Mouse (Mus musculus) gastrocnemius, postnatal 14 days (tissue): ENCODE data around the gene Tmem156. TPM values are rescaled to one million over a fixed set of nuclear protein-coding genes. Genes with fewer than 3 reads are reported as not detected.
A peak's percentile ranks its signal among the peaks of the same experiment; 100 is the strongest.
"Not testable (repeated sequence)": the region's sequence is repeated elsewhere in the genome, so short reads cannot be mapped to it uniquely, and the experiment has no call there.

ENCODE experiments used
- DNase-seq: peaks from one replicate; pipeline ENCODE4 v3.0.0; 2021; ENCODE audit warnings: mixed read lengths
- intact Hi-C: fragments of 180-260 bp; cut with DNase I; formaldehyde crosslinking; loops from one replicate; pipeline ENCODE4 v1.15.1; 2025; ENCODE audit warnings: low total_unique reads
- long read RNA-seq, 2 experiments: library from polyadenylated mRNA; stranded (forward); transcript quantifications; one replicate each; pipeline ENCODE4 v2.0.0; 2021
- total RNA-seq, 2 experiments: library from RNA; stranded (reverse); gene quantifications; 2 replicates each; pipeline ENCODE4 v1.2.3; 2021

The Tmem156 gene
- not detected for total RNA-seq
- long read RNA-seq, experiment 1, partial matches to known transcripts, result 0 of 1 reads
- long read RNA-seq, experiment 1, other reads (novel, unspliced or antisense), result 1 of 1 reads
- long read RNA-seq, experiment 2, result 0 reads

DNA sequence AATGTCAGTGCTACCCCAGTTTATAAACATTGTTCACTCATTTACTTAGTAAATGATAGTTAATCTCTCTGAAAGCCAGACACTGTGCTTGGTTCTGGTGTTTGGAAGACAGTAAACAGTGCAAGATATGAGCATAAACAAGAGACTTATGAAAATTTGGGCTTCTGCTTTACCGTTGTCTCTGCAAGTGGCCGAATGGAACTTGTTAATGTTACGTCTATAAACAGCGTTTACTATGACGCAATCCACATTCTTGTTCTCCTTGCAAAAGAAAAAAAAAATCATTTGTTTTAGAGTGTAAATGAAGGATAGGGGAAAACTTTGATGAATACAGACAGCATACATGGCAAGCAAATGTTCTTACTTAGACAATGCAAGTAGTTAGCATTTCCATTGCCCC, at the start of gene Tmem156:
Tmem156 (minus strand) TSS at position 212 of the 400 bp plus-strand sequence.
- DNase-seq, result no peak
- intact Hi-C loops, result no loop called here

DNA sequence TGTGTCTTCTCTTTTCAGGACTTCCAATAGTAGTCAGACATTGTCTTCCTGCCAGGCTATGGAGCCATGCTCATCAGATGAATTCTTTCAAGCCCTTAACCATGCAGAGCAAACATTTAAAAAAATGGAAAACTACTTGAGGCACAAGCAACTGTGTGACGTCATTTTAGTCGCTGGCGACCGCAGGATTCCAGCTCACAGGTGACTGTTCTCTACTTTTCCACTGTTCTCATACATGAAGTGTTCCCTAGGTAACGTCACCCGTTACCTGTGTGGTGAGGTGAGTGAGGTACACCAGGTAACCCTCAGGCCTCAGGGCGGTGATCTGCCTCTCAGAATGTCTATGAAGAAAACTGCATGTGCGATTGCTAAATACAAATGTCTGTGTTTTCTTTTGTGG, 49.3 kb upstream of the Tmem156 start:
- intact Hi-C loops, result no loop called here
- no peak for DNase-seq

DNA sequence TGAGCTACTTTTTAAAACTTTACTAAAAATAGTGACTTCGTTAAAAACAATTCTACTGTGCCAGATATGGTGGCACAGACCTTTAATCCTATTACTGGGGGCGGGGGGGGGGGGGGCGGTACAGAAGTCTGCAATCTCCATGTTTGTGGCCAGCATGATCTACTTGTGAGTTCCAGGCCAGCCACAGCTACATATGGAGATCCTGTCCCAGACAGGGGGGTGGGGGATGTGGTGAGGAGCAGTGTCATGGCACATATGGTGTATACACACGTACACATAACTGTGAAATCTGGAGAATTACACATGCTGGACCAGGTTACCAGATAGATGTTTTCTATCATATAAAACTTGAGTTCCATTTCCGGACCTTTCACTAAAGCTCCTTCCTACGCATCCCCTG, 45.1 kb upstream of the Tmem156 start:
- intact Hi-C loops, result no loop called here
- DNase-seq, result no peak

DNA sequence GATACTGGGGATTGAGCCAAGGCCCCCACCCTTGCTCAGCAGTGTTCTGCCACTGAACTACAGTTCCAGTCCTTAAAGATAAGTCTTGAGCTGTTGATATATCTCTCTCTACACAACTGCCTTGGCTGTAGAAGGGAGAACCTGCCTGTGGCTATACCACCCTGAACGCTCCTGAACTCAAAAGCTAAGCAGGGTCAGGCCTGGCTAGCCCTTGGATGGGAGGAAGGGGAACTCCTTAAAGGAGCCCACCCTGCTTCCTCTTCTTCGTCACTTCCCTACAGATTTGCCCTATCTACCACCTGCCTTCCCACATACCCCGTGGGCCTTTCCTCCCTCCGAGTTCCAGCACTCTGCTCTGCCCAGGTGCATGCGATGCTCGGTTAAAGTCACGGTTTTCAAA, 44.2 kb upstream of the Tmem156 start:
- DNase-seq, result no peak
- intact Hi-C loops, result no loop called here

DNA sequence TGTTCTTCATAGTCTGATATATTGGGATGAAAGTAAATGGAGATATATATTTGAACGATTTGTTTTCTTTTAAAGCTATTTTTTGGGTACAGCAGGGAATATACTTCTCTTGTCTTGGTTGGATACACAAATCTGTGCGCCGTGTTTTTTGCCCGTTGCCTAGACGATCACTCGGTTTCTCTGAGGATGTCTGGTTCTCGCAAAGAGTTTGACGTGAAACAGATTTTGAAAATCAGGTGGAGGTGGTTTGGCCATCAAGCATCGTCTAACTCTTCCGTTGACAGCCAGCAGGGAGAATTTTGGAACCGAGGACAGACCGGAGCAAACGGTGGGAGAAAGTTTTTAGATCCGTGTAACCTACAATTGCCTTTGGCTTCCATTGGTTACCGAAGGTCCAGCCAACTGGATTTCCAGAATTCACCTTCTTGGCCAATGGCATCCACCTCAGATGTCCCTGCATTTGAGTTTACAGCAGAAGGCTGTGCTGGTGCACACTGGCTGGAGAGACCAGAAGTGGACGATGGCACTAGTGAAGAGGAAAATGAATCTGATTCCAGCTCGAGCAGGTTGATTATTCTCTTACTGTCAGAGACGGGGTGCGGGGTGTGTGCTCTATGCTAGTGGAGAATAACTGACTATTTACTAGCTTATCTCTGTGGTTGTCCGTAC, 39.4 kb upstream of the Tmem156 start:
- intact Hi-C loops, result no loop called here
- no peak for DNase-seq

DNA sequence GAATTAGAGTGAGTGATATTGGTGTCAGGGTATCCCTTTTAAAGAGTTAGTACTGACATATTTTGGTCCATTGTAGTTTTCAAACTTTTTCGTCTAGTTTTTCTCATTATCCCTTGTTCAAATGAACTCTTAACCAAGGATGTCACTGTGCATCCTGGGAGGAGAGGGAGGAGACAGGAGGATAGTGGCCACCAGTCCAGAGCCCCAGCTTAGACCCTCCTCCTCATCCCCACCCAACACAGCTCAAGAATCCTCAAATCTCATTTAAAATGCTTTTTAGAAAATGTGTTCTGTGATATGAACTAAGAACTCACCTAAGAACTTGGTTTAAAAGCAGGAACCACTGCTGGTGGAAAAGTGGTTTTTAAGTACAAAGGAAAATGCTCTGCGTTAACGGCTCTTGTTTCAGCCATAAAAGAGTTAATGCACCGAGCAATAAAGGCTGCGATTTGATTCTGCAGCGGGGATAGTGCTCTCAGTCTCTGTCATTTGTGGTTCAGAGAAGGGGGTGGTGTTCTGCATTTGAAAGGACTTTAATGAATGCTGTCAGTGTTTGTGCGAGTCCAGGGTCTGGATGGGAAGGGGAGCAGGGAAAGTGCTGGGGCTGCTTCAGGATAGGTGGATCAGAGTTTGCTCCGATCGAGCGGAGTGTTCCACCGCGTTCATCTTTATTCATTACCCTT, 38.7 kb upstream of the Tmem156 start:
- intact Hi-C loops, result no loop called here
- DNase-seq, result no peak

DNA sequence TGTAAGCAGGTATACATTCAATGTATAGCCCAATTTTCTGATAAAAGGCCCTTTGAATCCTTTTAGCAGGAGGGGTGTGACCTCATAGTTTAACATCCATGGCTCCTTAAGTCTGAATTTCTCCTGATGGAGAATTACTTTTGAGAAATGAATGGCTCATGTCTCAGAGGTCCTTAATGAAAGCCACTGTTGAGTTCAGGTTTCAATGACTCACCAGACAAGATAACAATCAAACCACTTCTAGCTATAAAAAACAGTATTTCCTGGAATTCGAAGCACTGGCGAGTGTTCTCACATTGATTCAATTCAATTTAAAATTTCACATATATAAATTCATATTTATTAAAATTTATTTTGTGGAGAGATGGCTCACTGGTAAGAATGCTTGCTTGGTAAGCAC, 36.5 kb upstream of the Tmem156 start:
- no peak for DNase-seq
- intact Hi-C loops, result no loop called here

DNA sequence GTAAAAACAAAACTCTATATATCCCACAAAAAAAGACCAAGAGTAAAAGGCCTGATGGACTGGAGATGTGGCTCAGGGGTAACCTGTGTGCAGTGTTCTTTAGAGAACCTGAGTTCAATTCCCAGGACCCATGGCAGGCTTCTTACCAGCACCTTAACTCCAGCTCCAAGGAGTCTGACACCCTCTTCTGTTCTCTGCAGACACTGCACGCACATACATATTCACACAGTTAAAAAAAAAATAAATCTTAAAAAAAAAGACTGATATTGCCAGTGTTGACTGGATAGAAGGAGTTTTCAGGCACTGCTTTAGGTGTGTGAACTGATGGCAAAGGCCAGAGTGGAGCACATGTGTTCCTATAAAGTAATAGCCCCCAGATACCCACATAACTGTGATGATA, 34.2 kb upstream of the Tmem156 start:
- intact Hi-C loops, result no loop called here
- DNase-seq, result no peak

DNA sequence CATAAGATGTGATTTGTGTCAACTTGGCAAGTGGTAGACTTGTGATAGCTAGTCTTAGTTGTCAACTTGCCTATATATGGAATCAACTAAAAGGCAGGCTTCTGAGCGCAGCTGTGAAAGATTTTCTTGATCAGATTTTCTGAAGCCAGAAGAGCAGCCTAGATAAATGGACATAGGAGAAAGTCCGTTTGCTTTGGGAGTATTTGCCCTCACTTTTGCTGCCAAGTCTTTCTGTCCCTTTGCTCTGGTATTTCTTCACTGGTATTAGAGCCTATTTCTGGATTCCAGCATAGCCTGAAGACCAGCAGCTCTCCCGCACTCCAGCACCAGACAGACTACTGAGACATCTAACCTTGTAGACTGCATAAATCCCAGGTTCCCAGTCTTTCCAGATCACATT, 30.7 kb upstream of the Tmem156 start:
- intact Hi-C loops, result no loop called here
- DNase-seq, result no peak

DNA sequence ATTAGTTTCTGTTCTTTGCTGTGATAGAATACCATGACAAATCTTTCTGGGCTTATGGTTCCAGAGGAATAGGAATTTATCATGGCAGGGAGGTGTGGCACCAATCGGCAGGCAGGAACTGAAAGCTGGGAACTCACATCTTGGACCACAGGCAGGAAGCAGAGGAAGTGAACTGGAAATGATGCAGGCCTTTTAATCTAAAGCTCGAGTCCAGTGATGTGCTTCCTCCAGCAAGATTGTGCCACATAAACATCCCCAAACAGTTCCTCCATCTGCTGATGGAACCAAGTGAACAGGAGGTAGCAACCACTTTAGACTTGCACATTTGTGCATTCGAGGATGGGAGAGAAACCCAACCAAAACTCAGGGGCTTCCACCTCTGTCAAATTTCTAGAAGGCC, 28.0 kb upstream of the Tmem156 start:
- no peak for DNase-seq
- intact Hi-C loops, result no loop called here

DNA sequence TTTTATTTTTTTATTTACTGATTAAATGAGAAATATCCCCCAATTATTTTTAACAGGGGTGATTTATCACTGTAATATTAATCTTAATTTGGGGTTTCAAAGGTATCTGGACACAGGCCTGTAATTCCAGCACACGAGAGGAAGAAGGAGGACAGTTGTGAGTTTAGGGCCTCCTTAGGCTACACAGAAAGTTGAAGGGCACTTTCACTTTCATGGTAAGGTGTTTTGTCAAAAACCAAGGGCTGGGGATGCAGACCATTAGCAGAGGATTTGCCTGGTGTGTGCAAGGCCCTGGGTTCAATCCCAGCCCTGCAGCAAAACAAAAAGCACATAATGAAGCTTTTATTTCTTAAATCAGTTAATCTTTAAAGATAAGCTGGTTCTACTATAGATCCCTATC, 27.6 kb upstream of the Tmem156 start:
- no peak for DNase-seq
- intact Hi-C loops, result no loop called here

DNA sequence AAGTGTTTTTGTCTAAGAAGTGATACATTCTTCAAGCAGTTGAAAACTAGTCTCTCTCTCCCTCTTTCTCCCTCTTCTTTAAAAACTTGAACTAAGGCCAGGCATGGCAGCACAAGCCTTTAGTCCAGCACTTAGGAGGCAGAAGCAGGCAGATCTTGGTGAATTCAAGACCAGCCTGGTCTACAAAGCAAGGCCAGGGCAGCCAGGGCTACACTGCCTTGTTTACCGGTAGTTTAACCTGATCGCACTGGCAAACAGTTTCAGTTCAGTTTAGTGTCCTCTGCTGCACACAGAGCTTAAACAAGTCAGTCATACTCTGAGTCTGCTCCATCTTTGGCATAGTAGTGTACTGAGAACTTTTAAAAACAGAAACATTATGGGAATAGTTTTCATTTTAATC, 24.9 kb upstream of the Tmem156 start:
- DNase-seq, result no peak
- intact Hi-C loops, result no loop called here

DNA sequence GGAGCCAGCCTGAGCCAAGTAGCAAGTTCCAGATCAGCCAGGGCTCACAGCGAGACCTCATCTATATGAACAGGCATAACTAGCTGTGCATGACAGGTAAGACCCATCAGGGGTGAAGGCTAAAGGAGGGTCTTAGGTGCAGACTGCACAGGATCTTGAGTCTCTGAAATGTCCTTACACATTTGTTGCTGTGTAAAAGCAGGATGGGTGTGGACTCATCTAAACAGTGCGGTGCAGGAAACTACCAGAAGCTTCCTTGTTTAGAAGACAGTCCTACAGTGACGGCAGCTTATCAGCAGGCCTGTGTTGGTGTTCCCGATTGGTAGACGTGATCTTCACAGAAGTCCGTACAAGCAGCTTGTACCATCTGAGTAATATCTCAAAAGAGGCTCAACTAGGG, 21.4 kb upstream of the Tmem156 start:
- no peak for DNase-seq
- intact Hi-C loops, result no loop called here

DNA sequence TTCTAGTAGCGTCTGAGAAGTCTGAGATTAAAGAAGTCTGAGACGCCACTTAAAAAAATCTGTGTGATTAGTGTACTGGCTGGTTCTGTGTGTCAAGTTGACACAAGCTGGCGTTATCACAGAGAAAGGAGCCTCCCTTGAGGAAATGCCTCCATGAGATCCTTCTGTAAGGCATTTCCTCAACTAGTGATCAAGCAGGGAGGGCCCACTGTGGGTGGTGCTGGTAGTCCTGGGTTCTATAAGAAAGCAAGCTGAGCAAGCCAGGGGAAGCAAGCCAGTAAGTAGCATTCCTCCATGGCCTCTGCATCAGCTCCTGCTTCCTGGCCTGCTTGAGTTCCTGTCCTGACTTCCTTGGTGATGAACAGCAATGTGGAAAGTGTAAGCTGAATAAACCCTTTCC, 20.3 kb upstream of the Tmem156 start:
- intact Hi-C loops, DNase-seq: not testable (repeated sequence)

DNA sequence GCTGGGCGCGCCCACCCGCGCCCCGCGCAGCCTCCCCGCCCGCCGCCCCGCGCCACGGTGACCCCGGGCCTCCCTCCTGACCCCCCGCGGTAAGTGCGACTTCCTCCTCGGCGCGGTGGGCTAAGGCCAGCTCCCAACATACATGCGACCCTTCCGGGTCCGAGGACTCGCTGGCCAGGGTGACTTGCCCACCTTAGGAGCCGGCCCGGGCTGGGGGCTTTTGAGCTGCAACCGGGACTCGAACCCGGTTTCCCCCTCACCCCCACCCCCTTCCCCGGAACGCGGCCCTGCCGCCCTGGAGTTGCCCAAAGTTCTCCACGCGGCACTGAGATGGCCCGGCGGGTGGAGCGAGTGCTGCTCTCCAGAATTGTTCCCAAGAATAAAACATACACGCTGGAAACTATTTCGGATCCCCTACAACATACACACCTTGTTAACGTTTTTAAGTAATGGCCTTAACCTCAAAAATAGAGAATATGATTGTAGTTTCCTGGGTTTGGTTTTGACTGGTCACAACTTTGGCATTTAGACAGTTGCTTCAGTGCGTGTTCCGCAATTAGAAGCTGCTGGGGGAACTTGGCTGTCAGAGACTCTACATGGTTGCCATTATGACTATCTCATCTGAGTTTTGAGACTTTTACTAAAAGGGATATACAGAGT, 16.0 kb upstream of the Tmem156 start:
- intact Hi-C loops, result no loop called here
- peak; percentile 34 for DNase-seq

DNA sequence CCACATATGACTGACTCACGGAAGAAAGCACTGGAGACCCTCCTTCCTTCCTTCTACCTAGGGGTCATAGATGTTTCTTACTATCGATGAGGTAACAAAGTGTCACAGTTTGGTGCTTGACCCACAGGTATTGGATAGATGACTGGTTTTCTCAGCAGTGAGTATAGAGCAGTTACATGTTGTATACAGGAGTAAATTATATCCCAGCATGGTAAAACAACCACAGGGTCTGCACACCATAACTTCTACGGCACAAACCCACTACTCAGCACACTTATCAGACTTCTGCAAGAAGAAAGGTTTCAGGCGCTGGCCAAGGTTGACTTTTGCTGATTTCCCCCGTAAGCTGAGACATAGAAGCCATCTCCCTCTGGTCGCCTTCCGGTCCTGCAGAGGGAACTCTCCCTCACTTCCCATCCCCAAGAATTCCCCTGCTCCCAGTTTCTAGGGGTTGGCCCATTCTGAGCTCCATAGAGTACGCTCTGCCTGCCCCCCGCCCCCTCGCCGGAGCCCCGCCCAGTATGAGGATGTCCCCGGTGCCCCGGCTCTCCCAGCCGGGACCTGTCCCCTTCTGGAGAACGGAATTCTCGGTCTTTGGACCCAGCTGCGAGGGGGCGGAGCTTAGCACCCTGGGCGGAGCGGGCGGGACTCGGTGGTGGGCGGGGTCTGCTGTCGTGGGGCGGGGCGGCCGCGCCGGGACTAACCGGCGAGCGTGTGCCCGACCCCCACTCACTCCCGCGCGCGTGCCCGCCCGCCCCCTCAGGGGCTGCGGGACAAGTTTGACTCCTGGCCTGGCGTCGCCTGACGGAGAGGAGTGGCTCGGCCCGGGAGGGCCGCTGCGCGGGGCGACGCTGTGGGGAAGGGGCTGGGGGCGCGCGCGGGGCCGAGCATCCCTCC, 15.2 kb upstream of the Tmem156 start, which contains the start of gene Klhl5:
Klhl5 (plus strand) TSS at position 664 of the 897 bp plus-strand sequence.
- DNase-seq, result peak; percentile 92
- intact Hi-C loops, result no loop called here

DNA sequence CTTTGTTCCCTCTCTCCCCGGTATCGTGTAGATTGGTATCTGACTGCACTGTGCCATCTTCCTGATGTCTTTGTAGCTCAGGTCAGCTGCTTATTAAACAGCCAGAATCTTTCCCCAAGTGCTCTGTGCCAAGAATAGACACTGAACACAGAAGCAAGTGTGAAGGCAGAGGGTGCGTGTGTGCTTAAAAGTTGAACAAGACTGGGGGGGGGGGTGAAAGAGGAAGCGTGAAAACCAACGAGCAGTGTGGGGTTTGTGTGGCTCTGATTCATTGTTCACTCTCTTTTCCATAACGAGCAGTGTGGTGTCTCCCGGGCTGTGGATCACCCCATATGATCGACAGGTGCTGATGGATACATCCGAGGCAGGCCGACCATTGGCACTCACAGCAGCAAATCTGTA, 10.7 kb upstream of the Tmem156 start:
- no peak for DNase-seq
- intact Hi-C loops, result no loop called here

DNA sequence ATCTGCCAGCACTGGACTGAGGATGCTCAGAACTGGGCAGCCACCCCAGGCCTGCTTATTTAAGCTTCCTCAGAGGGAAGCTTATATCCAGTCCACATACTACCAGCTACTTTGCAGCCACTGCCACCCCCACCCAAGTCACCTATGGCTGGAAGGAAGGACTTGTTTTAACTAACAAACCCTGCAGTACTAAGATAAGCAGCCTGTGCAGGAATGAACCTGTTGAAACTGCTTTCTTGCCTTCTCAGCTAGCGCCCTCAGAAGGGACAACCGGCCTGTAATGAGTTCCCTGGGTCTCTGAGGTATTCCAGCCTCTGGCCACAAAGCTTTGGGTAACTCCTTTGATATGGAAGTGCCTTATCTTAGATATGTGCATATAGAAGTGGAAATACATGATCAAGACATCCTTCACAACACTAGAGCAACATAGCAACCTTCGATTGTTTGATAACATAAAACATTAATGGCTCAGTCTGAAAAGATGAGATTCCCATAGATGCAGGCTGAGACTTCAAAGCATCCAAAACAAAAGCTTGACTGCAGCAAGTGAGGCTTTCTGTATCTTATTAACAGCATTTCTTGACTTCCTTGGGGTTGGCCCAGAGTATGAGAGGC, 10.2 kb upstream of the Tmem156 start:
- intact Hi-C loops, result no loop called here
- no peak for DNase-seq

DNA sequence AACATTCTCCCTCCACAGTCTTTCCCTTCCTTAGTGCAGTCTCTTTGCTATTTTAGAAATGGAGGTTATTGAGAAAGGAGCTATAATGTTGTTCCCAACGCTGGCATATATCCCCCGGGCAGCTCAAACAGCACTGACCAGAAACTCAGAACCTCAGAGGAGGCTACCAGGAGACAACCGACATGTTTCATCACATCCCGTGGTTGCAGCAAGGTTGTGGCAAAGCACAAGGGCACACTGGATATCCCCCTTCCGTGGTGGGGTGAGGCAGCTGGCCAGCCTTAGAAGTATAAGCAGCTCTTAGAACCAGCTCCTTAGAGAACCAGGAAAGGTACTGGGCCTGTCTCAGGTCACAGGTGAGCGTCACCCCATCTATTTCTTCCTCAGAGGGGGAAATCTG, 9.7 kb upstream of the Tmem156 start:
- intact Hi-C loops, result no loop called here
- DNase-seq, result no peak
